Mouse (Mus musculus): Measurements from ENCODE around the gene Map1b. TPM values are rescaled to one million over a fixed set of nuclear protein-coding genes. Genes with fewer than 3 reads are reported as not detected.

Map1b gene
- polyA plus RNA-seq, 1 experiment from 2014 or later, result 43.7 TPM

DNA sequence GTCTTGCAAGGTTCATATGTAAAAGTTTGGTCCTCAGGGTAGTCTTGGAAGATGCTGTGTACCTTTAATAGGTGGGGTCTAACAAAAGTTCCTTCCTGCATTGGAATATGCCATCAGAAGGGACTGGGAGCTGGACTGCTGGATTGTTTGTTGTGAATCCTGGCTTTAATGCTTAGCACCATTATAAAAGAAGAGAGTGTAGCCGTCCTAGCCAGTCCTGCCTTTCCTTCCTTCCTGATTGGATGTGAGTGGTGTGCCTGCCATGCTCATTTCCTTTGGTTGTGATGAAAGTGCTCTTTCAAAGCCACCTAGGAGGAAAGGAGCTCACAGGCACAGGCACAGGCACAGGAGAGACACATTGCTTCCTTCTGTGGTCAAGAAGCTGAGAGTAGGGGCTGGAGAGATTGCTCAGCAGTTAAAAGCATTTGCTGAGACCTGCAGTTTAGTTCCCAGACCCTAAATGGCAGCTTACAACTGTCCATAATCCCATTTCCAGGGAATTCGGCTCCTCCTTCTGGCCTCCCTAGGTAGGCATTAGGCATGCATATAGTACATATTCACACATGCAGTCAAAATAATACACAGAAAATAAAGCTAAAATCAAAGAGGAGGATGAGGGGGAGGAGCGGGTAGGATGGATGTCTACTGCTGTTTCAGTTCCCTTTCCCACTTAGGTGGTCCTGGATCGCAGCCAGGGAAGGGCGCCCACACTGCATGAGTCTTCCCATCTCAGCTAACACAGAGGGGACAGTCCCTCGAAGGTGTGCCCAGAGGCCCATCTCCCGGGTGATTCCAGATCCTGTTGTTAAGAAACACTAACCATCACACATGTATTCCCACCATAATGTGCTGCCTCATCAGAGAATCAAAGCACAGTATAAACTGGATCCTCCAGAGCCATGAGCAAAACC, 128.2 kb downstream of the Map1b start:
- Histone ChIP-seq H3K9ac (ENCODE audit: low read depth, low read length) (no peak overlapping the region), H3K36me3 (ENCODE audit: control insufficient read depth, insufficient read depth) (no peaks in the 10 kb centered on the region), H3K27ac (ENCODE audit: low read depth, low read length) (no peak overlapping the region), H3K4me3 (ENCODE audit: low read depth, low read length) (no peak overlapping the region), H3K4me1 (replicated peaks; ENCODE audit: control insufficient read depth, insufficient read depth, low read length) (no peaks in the 10 kb centered on the region), H3K9me3 (ENCODE audit: control insufficient read depth) (no peaks in the 10 kb centered on the region), H3K27me3 (replicated peaks; ENCODE audit: control insufficient read depth, insufficient read depth, low read length) (no peaks in the 10 kb centered on the region), H3K4me2 (replicated peaks; ENCODE audit: low read depth) (no peak overlapping the region)
- WGBS, result 79% methylated on average over 7 of the region's 7 CpGs
- no peak for ATAC-seq
- TF ChIP-seq CTCF (IDR thresholded peaks at IDR 0.05; ENCODE audit: low read depth), result no peak

DNA sequence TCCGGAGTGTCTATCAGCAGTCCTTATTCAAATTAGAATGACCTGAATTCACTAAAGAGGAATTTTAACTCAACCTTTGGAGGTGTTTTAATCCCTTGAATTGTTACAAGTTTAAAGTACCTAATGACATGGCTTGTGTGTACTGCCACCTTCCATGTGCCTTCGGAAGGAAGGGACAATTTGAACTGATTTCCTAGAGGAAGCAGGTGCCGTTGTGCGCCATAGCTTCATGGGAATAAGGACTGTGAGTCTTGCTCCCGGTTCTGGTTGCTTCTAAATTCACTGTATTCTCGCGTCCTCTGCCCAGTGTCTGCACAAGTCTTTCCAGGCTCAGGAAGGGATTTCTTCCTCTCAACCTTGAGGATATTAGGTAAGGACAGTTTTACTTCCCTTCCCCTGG, 130.0 kb downstream of the Map1b start:
- Histone ChIP-seq H3K9ac (ENCODE audit: low read depth, low read length) (no peak overlapping the region), H3K4me3 (ENCODE audit: low read depth, low read length) (no peak overlapping the region), H3K9me3 (ENCODE audit: control insufficient read depth) (no peaks in the 10 kb centered on the region), H3K4me1 (replicated peaks; ENCODE audit: control insufficient read depth, insufficient read depth, low read length) (no peaks in the 10 kb centered on the region), H3K27ac (ENCODE audit: low read depth, low read length) (no peak overlapping the region), H3K4me2 (replicated peaks; ENCODE audit: low read depth) (no peak overlapping the region), H3K36me3 (ENCODE audit: control insufficient read depth, insufficient read depth) (no peaks in the 10 kb centered on the region), H3K27me3 (replicated peaks; ENCODE audit: control insufficient read depth, insufficient read depth, low read length) (no peaks in the 10 kb centered on the region)
- ATAC-seq, result no peak
- WGBS, result 86% methylated on average over 7 of the region's 7 CpGs
- TF ChIP-seq CTCF (IDR thresholded peaks at IDR 0.05; ENCODE audit: low read depth), result no peak

DNA sequence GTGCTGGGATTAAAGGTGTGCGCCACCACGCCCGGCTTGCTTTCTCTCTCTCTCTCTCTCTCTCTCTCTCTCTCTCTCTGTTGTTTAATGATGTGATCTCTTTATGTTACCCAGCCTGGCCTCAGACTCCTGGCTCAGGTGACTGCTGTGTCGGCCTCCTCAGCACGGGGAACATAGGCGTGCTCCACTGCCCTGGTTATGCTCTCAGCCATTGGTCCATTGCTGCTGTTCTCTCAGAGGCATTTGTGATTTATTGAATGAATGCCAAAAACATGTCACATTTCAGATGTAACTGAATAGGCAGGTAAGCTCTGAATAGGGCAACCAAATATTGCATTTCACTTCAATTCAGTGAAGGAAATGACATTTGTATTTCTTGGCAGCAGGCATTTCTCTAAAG, 130.4 kb downstream of the Map1b start:
- 95% methylated on average over 6 of the region's 6 CpGs for WGBS

DNA sequence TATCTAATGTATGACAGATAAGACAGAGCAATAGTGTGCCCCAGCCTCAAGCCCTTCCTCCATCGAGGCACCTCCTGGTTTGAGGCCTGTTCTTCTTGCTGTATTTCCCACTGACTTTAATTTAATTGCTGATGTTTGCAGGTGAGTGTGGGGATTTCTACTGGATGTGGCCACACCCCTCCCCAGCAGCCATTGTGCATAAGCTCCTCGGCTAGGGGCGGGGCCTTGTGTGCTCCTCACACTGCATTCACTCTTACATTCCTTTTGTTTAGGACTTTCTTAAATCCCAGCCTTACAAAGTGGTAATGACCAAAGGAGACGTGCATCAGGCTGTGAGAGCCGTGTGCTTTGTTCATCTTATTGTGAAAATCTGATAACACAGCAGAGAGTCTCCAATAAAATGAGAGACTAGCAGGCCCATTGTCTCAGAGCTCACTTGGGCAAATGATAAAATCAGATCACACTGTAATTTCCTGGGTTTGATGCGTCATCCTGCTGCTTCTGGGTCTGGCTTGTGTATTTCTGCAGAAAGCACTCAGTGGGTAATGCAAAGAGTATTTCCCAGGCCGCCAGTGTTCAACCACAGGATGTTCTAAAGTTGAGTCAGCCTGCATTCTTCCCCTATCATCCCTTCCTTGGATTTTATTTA, 131.7 kb downstream of the Map1b start:
- Histone ChIP-seq H3K4me2 (replicated peaks; ENCODE audit: low read depth) (no peak overlapping the region), H3K27me3 (replicated peaks; ENCODE audit: control insufficient read depth, insufficient read depth, low read length) (no peaks in the 10 kb centered on the region), H3K36me3 (ENCODE audit: control insufficient read depth, insufficient read depth) (no peaks in the 10 kb centered on the region), H3K4me3 (ENCODE audit: low read depth, low read length) (no peak overlapping the region), H3K27ac (ENCODE audit: low read depth, low read length) (no peak overlapping the region), H3K4me1 (replicated peaks; ENCODE audit: control insufficient read depth, insufficient read depth, low read length) (no peaks in the 10 kb centered on the region), H3K9me3 (ENCODE audit: control insufficient read depth) (no peaks in the 10 kb centered on the region), H3K9ac (ENCODE audit: low read depth, low read length) (no peak overlapping the region)
- 70% methylated on average over 7 of the region's 7 CpGs for WGBS
- TF ChIP-seq CTCF (IDR thresholded peaks at IDR 0.05; ENCODE audit: low read depth), result no peak
- no peak for ATAC-seq

More for the DNA sequence above, 130.4 kb downstream of the Map1b start:
- TF ChIP-seq CTCF (IDR thresholded peaks at IDR 0.05; ENCODE audit: low read depth), result no peak
- Histone ChIP-seq H3K4me2 (replicated peaks; ENCODE audit: low read depth) (no peak overlapping the region), H3K4me1 (replicated peaks; ENCODE audit: control insufficient read depth, insufficient read depth, low read length) (no peaks in the 10 kb centered on the region), H3K27me3 (replicated peaks; ENCODE audit: control insufficient read depth, insufficient read depth, low read length) (no peaks in the 10 kb centered on the region), H3K9me3 (ENCODE audit: control insufficient read depth) (no peaks in the 10 kb centered on the region), H3K36me3 (ENCODE audit: control insufficient read depth, insufficient read depth) (no peaks in the 10 kb centered on the region), H3K27ac (ENCODE audit: low read depth, low read length) (no peak overlapping the region), H3K4me3 (ENCODE audit: low read depth, low read length) (no peak overlapping the region), H3K9ac (ENCODE audit: low read depth, low read length) (no peak overlapping the region)
- no peak for ATAC-seq

DNA sequence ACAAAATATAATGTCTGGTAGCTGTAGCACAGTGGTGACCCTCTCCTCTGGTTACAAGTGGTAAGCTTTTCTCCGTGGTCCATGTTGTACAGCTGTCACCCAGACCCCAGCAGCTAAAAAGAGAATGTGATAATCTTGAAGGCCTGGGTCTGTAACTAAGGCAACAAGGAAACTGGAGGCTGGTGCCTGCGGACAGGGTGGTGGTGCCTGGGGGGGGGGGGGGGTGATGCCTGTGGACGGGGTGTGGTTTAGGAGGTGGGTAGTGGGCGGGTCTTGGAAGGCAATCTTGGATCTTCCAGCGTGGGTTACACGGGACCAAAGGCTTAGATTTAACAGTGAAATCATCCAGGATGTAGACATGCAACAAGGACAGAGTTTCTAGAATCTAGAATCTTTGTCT, 134.0 kb downstream of the Map1b start:
- no peak overlapping the region for H3K4me2 ChIP-seq (replicated peaks; ENCODE audit: low read depth)
- no peak overlapping the region for H3K9ac ChIP-seq (ENCODE audit: low read depth, low read length)
- WGBS, result 64% methylated on average over 6 of the region's 6 CpGs
- no peak for TF ChIP-seq CTCF (IDR thresholded peaks at IDR 0.05; ENCODE audit: low read depth)
- no peak overlapping the region for H3K4me3 ChIP-seq (ENCODE audit: low read depth, low read length)
- H3K36me3 ChIP-seq (ENCODE audit: control insufficient read depth, insufficient read depth), result peaks cover 4% of the 10 kb centered on the region; the same call in 1 of the 2 replicates
- no peaks in the 10 kb centered on the region for H3K27me3 ChIP-seq (replicated peaks; ENCODE audit: control insufficient read depth, insufficient read depth, low read length)
- H3K27ac ChIP-seq (ENCODE audit: low read depth, low read length), result no peak overlapping the region
- no peaks in the 10 kb centered on the region for H3K9me3 ChIP-seq (ENCODE audit: control insufficient read depth)
- ATAC-seq, result no peak
- H3K4me1 ChIP-seq (replicated peaks; ENCODE audit: control insufficient read depth, insufficient read depth, low read length), result no peaks in the 10 kb centered on the region

DNA sequence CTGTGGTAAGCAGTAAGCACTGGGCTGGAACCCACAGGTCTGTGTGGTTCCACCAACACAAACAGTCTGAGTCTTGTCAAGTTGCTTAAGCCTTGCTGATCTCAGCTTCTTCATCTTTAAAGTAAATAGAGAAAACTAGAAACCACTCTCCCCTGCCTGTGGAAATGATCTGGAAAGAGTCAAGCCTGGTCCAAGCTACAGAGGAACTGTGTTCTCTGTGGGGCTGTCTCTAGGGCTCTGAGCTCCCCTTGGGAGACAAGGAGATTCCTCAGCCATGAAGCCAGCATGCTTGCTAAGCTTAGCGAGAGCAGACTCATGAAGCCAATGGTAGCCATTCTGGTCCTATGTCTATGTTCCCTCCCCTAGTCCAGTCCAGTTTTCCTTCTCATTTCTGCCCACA, 138.1 kb downstream of the Map1b start:
- WGBS, result 92% methylated on average over 1 of the region's 1 CpGs
- Histone ChIP-seq H3K9me3 (ENCODE audit: control insufficient read depth) (no peaks in the 10 kb centered on the region), H3K27me3 (replicated peaks; ENCODE audit: control insufficient read depth, insufficient read depth, low read length) (no peaks in the 10 kb centered on the region), H3K36me3 (ENCODE audit: control insufficient read depth, insufficient read depth) (peaks cover 4% of the 10 kb centered on the region; the same call in 1 of the 2 replicates), H3K27ac (ENCODE audit: low read depth, low read length) (no peak overlapping the region), H3K4me3 (ENCODE audit: low read depth, low read length) (no peak overlapping the region), H3K9ac (ENCODE audit: low read depth, low read length) (no peak overlapping the region), H3K4me2 (replicated peaks; ENCODE audit: low read depth) (no peak overlapping the region), H3K4me1 (replicated peaks; ENCODE audit: control insufficient read depth, insufficient read depth, low read length) (no peaks in the 10 kb centered on the region)
- no peak for TF ChIP-seq CTCF (IDR thresholded peaks at IDR 0.05; ENCODE audit: low read depth)
- no peak for ATAC-seq
